Mouse (Mus musculus): Measurements from ENCODE around the gene Zbtb20.

Zbtb20 gene

GRCm38 (mm10) chr16:43410613-43410974 is 534.9 kb downstream of the Zbtb20 start:
- no peak for TF ChIP-seq GATA4 (IDR thresholded peaks at IDR 0.05; ENCODE audit: insufficient replicate concordance, low read length)

DNA sequence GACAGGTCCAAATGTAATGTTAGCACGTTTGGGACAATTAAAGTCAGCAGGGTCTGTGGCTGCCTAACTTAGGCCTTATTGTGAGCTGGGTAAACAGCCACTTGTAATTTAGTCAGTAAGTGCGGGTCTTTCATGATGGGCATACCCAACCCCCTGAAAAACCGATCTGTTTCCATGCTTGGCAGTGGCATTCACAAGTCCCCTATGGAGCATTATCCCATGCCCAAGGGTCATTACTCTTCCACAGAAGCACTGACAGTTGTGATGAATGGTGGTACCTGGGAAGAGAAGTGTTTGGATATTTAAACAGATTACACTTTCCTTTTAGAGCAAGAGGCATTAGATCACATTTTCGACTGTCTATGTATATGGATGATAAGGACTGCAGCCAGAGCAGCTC is 540.2 kb downstream of the Zbtb20 start:
- TF ChIP-seq GATA4 (IDR thresholded peaks at IDR 0.05; ENCODE audit: insufficient replicate concordance, low read length), result no peak

GRCm38 (mm10) chr16:43419923-43420322 is 544.2 kb downstream of the Zbtb20 start:
- TF ChIP-seq GATA4 (IDR thresholded peaks at IDR 0.05; ENCODE audit: insufficient replicate concordance, low read length), result no peak

GRCm38 (mm10) chr16:43428955-43429354 is 553.3 kb downstream of the Zbtb20 start:
- TF ChIP-seq GATA4 (IDR thresholded peaks at IDR 0.05; ENCODE audit: insufficient replicate concordance, low read length), result no peak

GRCm38 (mm10) chr16:43430030-43430429 is 554.3 kb downstream of the Zbtb20 start:
- no peak for TF ChIP-seq GATA4 (IDR thresholded peaks at IDR 0.05; ENCODE audit: insufficient replicate concordance, low read length)

DNA sequence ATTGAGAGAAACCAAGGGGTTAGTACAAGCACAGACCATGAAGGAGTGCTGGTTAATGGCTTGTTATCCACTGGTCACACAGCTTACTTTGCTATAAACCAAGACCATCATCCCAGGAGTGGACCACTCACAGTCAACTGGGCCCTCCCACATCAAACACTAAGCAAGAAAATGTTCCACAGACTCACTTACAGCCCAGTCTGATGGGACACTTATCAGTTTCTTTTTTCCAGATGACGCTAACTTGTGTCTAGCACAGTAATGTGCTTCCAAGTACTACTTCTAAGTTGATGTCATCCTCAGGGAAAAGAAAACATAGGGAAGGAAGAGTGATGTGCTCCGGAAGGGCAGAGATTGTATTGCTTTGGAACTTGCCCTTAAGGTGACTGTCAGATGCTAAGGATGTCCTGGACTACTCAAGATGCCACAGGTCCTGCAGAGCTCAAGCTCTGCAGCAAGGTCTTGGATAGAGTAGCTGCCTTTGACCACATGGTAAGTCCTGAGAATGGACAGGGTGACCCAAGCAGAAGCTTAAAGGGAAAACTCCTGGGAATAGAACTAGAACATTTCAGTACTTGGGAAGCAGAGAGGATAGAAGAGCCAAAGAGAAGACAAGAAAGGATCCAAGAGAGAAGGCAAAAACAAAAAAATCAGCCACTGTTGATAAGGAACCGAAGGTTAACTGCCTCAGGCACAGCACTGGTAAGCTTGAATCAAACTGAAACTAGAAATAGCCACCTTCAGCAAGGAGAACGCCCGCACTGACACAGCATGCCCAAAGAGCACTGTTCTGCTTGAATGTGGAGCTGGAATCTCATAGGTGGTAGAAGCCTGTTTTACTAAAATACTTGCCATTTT is 556.1 kb downstream of the Zbtb20 start:
- no peak for TF ChIP-seq GATA4 (IDR thresholded peaks at IDR 0.05; ENCODE audit: insufficient replicate concordance, low read length)

DNA sequence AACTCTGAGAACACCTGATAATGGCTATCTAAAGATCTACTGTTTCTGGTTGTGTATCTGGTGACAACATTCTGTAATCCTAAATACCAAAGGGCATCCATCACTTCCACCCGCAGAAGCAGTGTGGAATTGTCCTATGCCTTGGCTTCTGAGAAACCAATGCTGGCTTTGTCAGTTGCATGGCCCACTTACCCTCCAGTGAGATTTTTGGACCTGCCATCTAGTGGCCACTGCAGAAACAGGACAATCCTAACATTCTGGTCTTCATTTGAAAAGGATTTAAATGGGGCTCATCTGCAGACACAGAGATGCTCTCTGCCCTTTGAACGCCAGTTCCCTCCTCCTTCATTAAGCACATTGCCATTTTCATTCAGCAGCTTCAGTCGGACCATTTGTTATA is 559.3 kb downstream of the Zbtb20 start:
- no peak for TF ChIP-seq GATA4 (IDR thresholded peaks at IDR 0.05; ENCODE audit: insufficient replicate concordance, low read length)

DNA sequence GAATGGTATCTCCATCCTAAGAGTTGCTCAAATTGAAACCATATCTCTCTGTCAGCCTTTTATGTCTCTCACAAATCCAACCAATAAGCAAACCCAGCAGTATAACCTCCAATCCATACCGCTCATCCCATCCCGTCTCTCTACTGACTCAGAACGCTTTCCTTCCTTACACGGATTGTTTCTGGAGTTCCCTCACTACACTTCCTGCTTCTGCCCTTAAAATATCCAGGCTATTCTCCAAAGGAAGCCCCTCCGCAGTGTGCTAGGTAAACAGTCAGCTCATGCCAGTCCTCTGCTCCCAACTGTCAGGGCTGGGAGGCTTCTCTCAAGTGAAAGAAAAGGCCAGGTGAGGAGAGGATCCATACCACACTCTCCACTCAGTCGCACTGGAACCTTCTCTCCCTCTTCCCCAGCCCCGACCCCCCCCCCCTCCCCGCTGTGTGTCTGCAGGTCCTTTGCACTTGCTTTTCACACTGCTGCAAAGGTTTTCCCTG is 563.2 kb downstream of the Zbtb20 start:
- no peak for TF ChIP-seq GATA4 (IDR thresholded peaks at IDR 0.05; ENCODE audit: insufficient replicate concordance, low read length)

GRCm38 (mm10) chr16:43441392-43441791 is 565.7 kb downstream of the Zbtb20 start:
- no peak for TF ChIP-seq GATA4 (IDR thresholded peaks at IDR 0.05; ENCODE audit: insufficient replicate concordance, low read length)

DNA sequence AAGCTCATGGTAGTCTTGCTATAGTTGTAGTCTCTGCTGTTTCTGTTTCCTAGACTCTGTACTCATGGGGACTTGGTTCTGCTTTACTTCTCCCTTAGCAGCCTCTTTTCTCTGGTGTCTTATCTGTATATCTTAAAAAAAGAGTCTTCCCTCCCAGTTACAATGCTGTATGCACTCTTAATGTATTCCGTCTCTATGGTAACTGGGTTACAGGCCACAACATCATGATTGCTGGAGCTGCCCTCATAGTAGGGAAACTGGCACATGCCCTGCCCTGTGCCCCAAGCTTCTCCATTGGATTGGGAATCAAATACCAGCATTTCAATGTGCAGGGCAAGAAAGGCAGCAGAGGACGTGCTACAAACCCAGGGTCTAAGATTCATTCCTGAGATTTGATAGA is 567.4 kb downstream of the Zbtb20 start:
- TF ChIP-seq GATA4 (IDR thresholded peaks at IDR 0.05; ENCODE audit: insufficient replicate concordance, low read length), result no peak

- no peak for TF ChIP-seq GATA4 (IDR thresholded peaks at IDR 0.05; ENCODE audit: insufficient replicate concordance, low read length)
Measured at GRCm38 (mm10) chr16:43448141-43448981, 572.7 kb downstream of the Zbtb20 start.

GRCm38 (mm10) chr16:43454370-43454934 is 578.8 kb downstream of the Zbtb20 start:
- no peak for TF ChIP-seq GATA4 (IDR thresholded peaks at IDR 0.05; ENCODE audit: insufficient replicate concordance, low read length)

- TF ChIP-seq GATA4 (IDR thresholded peaks at IDR 0.05; ENCODE audit: insufficient replicate concordance, low read length), result no peak
Measured at GRCm38 (mm10) chr16:43456446-43457172, 580.9 kb downstream of the Zbtb20 start.

- no peak for TF ChIP-seq GATA4 (IDR thresholded peaks at IDR 0.05; ENCODE audit: insufficient replicate concordance, low read length)
Measured at GRCm38 (mm10) chr16:43457814-43458213, 582.1 kb downstream of the Zbtb20 start.

DNA sequence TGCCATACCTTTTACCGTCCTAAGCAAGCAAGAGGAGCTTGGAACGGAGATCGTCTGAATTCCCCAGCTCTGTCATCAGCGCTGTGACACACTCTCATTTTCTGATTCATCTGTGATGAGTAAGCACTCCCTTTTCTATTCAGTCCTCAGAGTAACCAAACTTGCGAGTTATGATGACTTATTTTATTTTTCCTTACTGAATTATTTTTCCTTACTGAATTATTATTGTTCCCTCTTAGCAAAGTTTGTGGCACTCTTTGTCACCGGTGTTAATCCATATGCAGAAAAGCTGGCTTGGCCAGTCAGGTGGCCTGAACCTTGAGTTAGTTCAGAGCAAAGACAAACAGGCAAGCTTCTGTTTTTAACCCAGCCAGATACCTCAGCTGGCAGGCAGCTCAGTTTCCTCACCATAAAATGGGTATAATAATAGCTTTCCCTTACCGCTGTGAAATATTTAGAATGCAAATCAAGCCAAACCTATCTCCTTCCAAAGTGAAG is 583.1 kb downstream of the Zbtb20 start:
- no peak for TF ChIP-seq GATA4 (IDR thresholded peaks at IDR 0.05; ENCODE audit: insufficient replicate concordance, low read length)

Measured in liver, adult (tissue).